Mouse (Mus musculus) small intestine, adult 2 months (tissue): ENCODE results near the gene Shroom3. TPM values are rescaled to one million over a fixed set of nuclear protein-coding genes. Genes with fewer than 3 reads are reported as not detected.
A peak's percentile ranks its signal among the peaks of the same experiment; 100 is the strongest.

Experiments
- H3K27ac ChIP-seq: fragments of 200-500 bp; 2 replicates; pipeline ENCODE4 v1.5.1; 2012; ENCODE audit warnings: low read depth, low read length, control low read depth, inconsistent platforms; ENCODE audit not compliant: insufficient read depth
- H3K27me3 ChIP-seq: fragments of 200-500 bp; 2 replicates; pipeline ENCODE4 v1.6.1; 2012; ENCODE audit warnings: mild to moderate bottlenecking, moderate library complexity, low read length, inconsistent platforms; ENCODE audit not compliant: control insufficient read depth, insufficient read depth
- H3K36me3 ChIP-seq: fragments of 200-500 bp; 2 replicates; pipeline ENCODE4 v1.6.1; 2012; ENCODE audit warnings: mild to moderate bottlenecking, low read length, control low read depth, inconsistent platforms; ENCODE audit not compliant: control insufficient read depth, insufficient read depth
- H3K4me1 ChIP-seq: fragments of 200-500 bp; 2 replicates; pipeline ENCODE4 v1.6.1; 2012; ENCODE audit warnings: low read length, inconsistent platforms, mixed read lengths; ENCODE audit not compliant: control insufficient read depth, insufficient read depth, insufficient read length
- H3K4me3 ChIP-seq: fragments of 200-500 bp; 2 replicates; pipeline ENCODE4 v1.5.1; 2012; ENCODE audit warnings: low read depth, mild to moderate bottlenecking, control low read depth, inconsistent platforms, low read length, moderate library complexity
- CTCF ChIP-seq: fragments of 200-500 bp; IDR thresholded peaks from 2 replicates; pipeline ENCODE4 v1.5.1; 2012; ENCODE audit warnings: low read depth, mild to moderate bottlenecking, control low read depth, inconsistent platforms, low read length, moderate library complexity, mixed read lengths; ENCODE audit not compliant: insufficient replicate concordance, insufficient read length; ENCODE audit errors: extremely low read depth
- POLR2A ChIP-seq: fragments of 200-500 bp; IDR thresholded peaks from 2 replicates; pipeline ENCODE4 v1.6.1; 2012; ENCODE audit warnings: low read depth, mild to moderate bottlenecking, control low read depth, inconsistent platforms, low read length, moderate library complexity
- WGBS: fragments of 180-500 bp; shearing (Covaris S2); methylation state at CpG from one replicate; pipeline ENCODE4 v1.1.7; 2018; 5-methylcytosine and 5-hydroxymethylcytosine counted together
- polyA plus RNA-seq: library from polyadenylated mRNA; depleted of rRNA; stranded (reverse); fragments of >200 nt; gene quantifications from 2 replicates; pipeline ENCODE4 v1.2.3, GENCODE M21; 2012

The Shroom3 gene
- polyA plus RNA-seq, 1 experiment: 111 TPM

- no peak for TF ChIP-seq POLR2A
- no peak for TF ChIP-seq CTCF
- 28% methylated on average over 5 of the region's 5 CpGs for WGBS
- Histone ChIP-seq H3K4me1 (peaks cover 27% of the 10 kb centered on the region; the same call in 1 of the 2 replicates), H3K27ac (peak overlapping the region; percentile 77), H3K27me3 (no peaks in the 10 kb centered on the region), H3K36me3 (peaks cover 14% of the 10 kb centered on the region), H3K4me3 (no peak overlapping the region)
These were observed 158.2 kb downstream of the Shroom3 start for GRCm38 (mm10) chr5:92841474-92841873.

GRCm38 (mm10) chr5:92842417-92842816 is 159.2 kb downstream of the Shroom3 start:
- WGBS: 7% methylated on average over 8 of the region's 8 CpGs
- Histone ChIP-seq H3K36me3 (peaks cover 14% of the 10 kb centered on the region), H3K27me3 (no peaks in the 10 kb centered on the region), H3K27ac (peak overlapping the region; percentile 70), H3K4me1 (peaks cover 23% of the 10 kb centered on the region; the same call in 1 of the 2 replicates), H3K4me3 (no peak overlapping the region)
- no peak for TF ChIP-seq POLR2A
- no peak for TF ChIP-seq CTCF

GRCm38 (mm10) chr5:92842881-92843280 is 159.6 kb downstream of the Shroom3 start:
- Histone ChIP-seq H3K27ac (peak overlapping the region; percentile 70; the same call in 1 of the 2 replicates), H3K36me3 (peaks cover 14% of the 10 kb centered on the region), H3K4me3 (no peak overlapping the region), H3K4me1 (peaks cover 20% of the 10 kb centered on the region; the same call in 1 of the 2 replicates), H3K27me3 (no peaks in the 10 kb centered on the region)
- TF ChIP-seq POLR2A (no peak), CTCF (no peak)
- 31% methylated on average over 3 of the region's 3 CpGs for WGBS

GRCm38 (mm10) chr5:92843850-92844785 is 160.9 kb downstream of the Shroom3 start:
- no peak overlapping the region for H3K27ac ChIP-seq

GRCm38 (mm10) chr5:92849743-92850142 is 166.5 kb downstream of the Shroom3 start:
- peaks cover 10% of the 10 kb centered on the region; the same call in 1 of the 2 replicates for H3K36me3 ChIP-seq
- TF ChIP-seq CTCF: no peak
- no peak for TF ChIP-seq POLR2A
- H3K4me1 ChIP-seq: peaks cover 10% of the 10 kb centered on the region; the same call in 1 of the 2 replicates
- 28% methylated on average over 6 of the region's 6 CpGs for WGBS
- H3K27ac ChIP-seq: peak overlapping the region; percentile 84
- H3K27me3 ChIP-seq: no peaks in the 10 kb centered on the region
- no peak overlapping the region for H3K4me3 ChIP-seq

More at GRCm38 (mm10) chr5:92843850-92844785, 160.9 kb downstream of the Shroom3 start:
- no peak overlapping the region for H3K4me3 ChIP-seq
- peaks cover 14% of the 10 kb centered on the region for H3K36me3 ChIP-seq
- H3K4me1 ChIP-seq: peaks cover 16% of the 10 kb centered on the region; the same call in 1 of the 2 replicates
- WGBS: 86% methylated on average over 20 of the region's 20 CpGs
- no peak for TF ChIP-seq POLR2A
- TF ChIP-seq CTCF: no peak
- no peaks in the 10 kb centered on the region for H3K27me3 ChIP-seq

- peaks cover 8% of the 10 kb centered on the region; the same call in 1 of the 2 replicates for H3K36me3 ChIP-seq
- H3K4me3 ChIP-seq: no peak overlapping the region
- WGBS: 53% methylated on average over 3 of the region's 3 CpGs
These were observed 167.7 kb downstream of the Shroom3 start for GRCm38 (mm10) chr5:92850925-92851324.

GRCm38 (mm10) chr5:92854983-92855382 is 171.7 kb downstream of the Shroom3 start:
- Histone ChIP-seq H3K4me1 (peaks cover 12% of the 10 kb centered on the region), H3K27me3 (no peaks in the 10 kb centered on the region), H3K36me3 (peaks cover 4% of the 10 kb centered on the region), H3K4me3 (no peak overlapping the region), H3K27ac (no peak overlapping the region)
- 82% methylated on average over 4 of the region's 4 CpGs for WGBS
- no peak for TF ChIP-seq CTCF
- TF ChIP-seq POLR2A: no peak

More at GRCm38 (mm10) chr5:92850925-92851324, 167.7 kb downstream of the Shroom3 start:
- TF ChIP-seq CTCF (no peak), POLR2A (no peak)
- Histone ChIP-seq H3K27me3 (no peaks in the 10 kb centered on the region), H3K27ac (peak overlapping the region; percentile 85), H3K4me1 (peaks cover 12% of the 10 kb centered on the region)
